In genomic region chr13:63297933-63298332, GRCm38 (mm10) we compare ENCODE assay signal across 20 mouse cellular contexts.
"Had no signal": no experiment of that assay in that cellular context is flagged by ENCODE, and none has a peak within 500 bp of the region (broad histone marks: within the 10 kb centered on the region; RNA-seq: fewer than 3 reads in every experiment).

No protein-coding gene starts in this region.

- H3K9me3 ChIP-seq: lung, embryonic 15.5 days; megakaryocyte, embryonic 14.5 days; midbrain, embryonic 13.5 days; midbrain, embryonic 15.5 days; neural tube, embryonic 12.5 days had no signal

- ATAC-seq: liver, postnatal 0 days; lung, postnatal 0 days; midbrain, embryonic 13.5 days; midbrain, embryonic 15.5 days had no signal

- H3K9ac ChIP-seq: liver, postnatal 0 days; lung, embryonic 15.5 days; midbrain, embryonic 13.5 days; midbrain, embryonic 15.5 days; neural tube, embryonic 12.5 days had no signal

- H3K4me2 ChIP-seq: lung, embryonic 15.5 days; midbrain, embryonic 11.5 days; midbrain, embryonic 13.5 days; midbrain, embryonic 15.5 days; neural tube, embryonic 12.5 days had no signal

- H3K27me3 ChIP-seq: lung, embryonic 15.5 days; megakaryocyte, embryonic 14.5 days; midbrain, embryonic 13.5 days; midbrain, embryonic 15.5 days; neural tube, embryonic 12.5 days had no signal

- H3K4me3 ChIP-seq: lung, embryonic 15.5 days; megakaryocyte, embryonic 14.5 days; midbrain, embryonic 13.5 days; midbrain, embryonic 15.5 days; neural tube, embryonic 12.5 days had no signal

- H3K27ac ChIP-seq: lung, embryonic 15.5 days; macrophage; midbrain, embryonic 13.5 days; midbrain, embryonic 15.5 days; neural tube, embryonic 12.5 days had no signal

- DNase-seq: liver, postnatal 0 days; lung, adult 2 months; lung, postnatal 14 days; lung, postnatal 36 days; retina, postnatal 1 day; right cerebral cortex, adult 18-20 months; right cerebral cortex, postnatal 25 days; right cerebral cortex, postnatal 4 days; spleen, adult 18-20 months; thymus, adult 18-20 months; thymus, postnatal 14 days; thymus, postnatal 36 days had no signal
